Mouse (Mus musculus) MEL (cell line): ENCODE results near the gene Smim4. TPM values are rescaled to one million over a fixed set of nuclear protein-coding genes. Genes with fewer than 3 reads are reported as not detected.
A peak's percentile ranks its signal among the peaks of the same experiment; 100 is the strongest.

Source experiments
- DNase-seq: peaks from one replicate; pipeline ENCODE4 v3.0.0; 2011; ENCODE audit warnings: low read depth, low spot score
- H3K27ac ChIP-seq: 2 replicates; pipeline ENCODE4 v1.5.1; 2012; ENCODE audit warnings: low read depth, mild to moderate bottlenecking, control low read depth, low read length, moderate library complexity; ENCODE audit not compliant: control insufficient read depth
- H3K27me3 ChIP-seq, 2 experiments: fragments of 150-350 bp in 1 of 2; sonication (generic) in 1 of 2; 2 replicates each; pipeline ENCODE4 v1.6.1; 2012; ENCODE audit warnings: low read length in 2 of 2, mild to moderate bottlenecking in 2 of 2, improper control_type of control experiment in 1 of 2, moderate library complexity in 1 of 2; ENCODE audit not compliant: insufficient read depth in 2 of 2, control insufficient read depth in 1 of 2
- H3K36me3 ChIP-seq, 2 experiments: 2 replicates each; pipeline ENCODE4 v1.6.1; 2012 to 2014; ENCODE audit warnings: low read length in 2 of 2, improper control_type of control experiment in 1 of 2, inconsistent platforms in 1 of 2, mild to moderate bottlenecking in 1 of 2; ENCODE audit not compliant: insufficient read depth in 2 of 2, control insufficient read depth in 1 of 2
- H3K4me1 ChIP-seq, 2 experiments: fragments of 150-350 bp in 1 of 2; sonication (generic) in 1 of 2; 2 replicates each; pipeline ENCODE4 v1.6.1; 2012; ENCODE audit warnings: low read length in 2 of 2, improper control_type of control experiment in 1 of 2, mild to moderate bottlenecking in 1 of 2; ENCODE audit not compliant: insufficient read depth in 2 of 2, control insufficient read depth in 1 of 2
- H3K4me3 ChIP-seq, 2 experiments: fragments of 150-350 bp in 1 of 2; sonication (generic) in 1 of 2; 2 replicates each; pipeline ENCODE4 v1.5.1; 2012; ENCODE audit warnings: low read depth in 2 of 2, low read length in 2 of 2, mild to moderate bottlenecking in 2 of 2, moderate library complexity in 2 of 2, control low read depth in 1 of 2, improper control_type of control experiment in 1 of 2; ENCODE audit not compliant: control insufficient read depth in 1 of 2, insufficient read depth in 1 of 2
- H3K79me2 ChIP-seq: 2 replicates; pipeline ENCODE4 v1.6.1; 2012; ENCODE audit warnings: mild to moderate bottlenecking, low read length, moderate library complexity; ENCODE audit not compliant: control insufficient read depth, poor library complexity, insufficient read depth
- H3K9ac ChIP-seq: 2 replicates; pipeline ENCODE4 v1.6.1; 2012; ENCODE audit warnings: low read depth, mild to moderate bottlenecking, control low read depth, low read length, moderate library complexity; ENCODE audit not compliant: control insufficient read depth, poor library complexity, severe bottlenecking
- H3K9me3 ChIP-seq: fragments of 150-350 bp; sonication (generic); replicated peaks from 2 replicates; pipeline ENCODE4 v1.6.1; 2012; ENCODE audit warnings: mild to moderate bottlenecking, low read length, improper control_type of control experiment, moderate library complexity; ENCODE audit not compliant: insufficient read depth
- BHLHE40 ChIP-seq: IDR thresholded peaks from 2 replicates; pipeline ENCODE4 v1.6.1; 2012; ENCODE audit warnings: low read depth, mild to moderate bottlenecking, inconsistent platforms, low read length, improper control_type of control experiment, borderline replicate concordance
- CHD1 ChIP-seq: IDR thresholded peaks from 2 replicates; pipeline ENCODE4 v1.6.1; 2012; ENCODE audit warnings: low read depth, mild to moderate bottlenecking, inconsistent platforms, low read length, improper control_type of control experiment
- CTCF ChIP-seq, 3 experiments: IDR thresholded peaks in 2 of 3; conservative IDR thresholded peaks in 1 of 3; 2 replicates each; pipeline ENCODE4 v1.5.1; 2011 to 2012; ENCODE audit warnings: low read length in 3 of 3, low read depth in 2 of 3, mild to moderate bottlenecking in 2 of 3, improper control_type of control experiment in 1 of 3, inconsistent platforms in 1 of 3, mixed read lengths in 1 of 3, moderate library complexity in 1 of 3; ENCODE audit not compliant: control insufficient read depth in 1 of 3, insufficient read depth in 1 of 3, poor library complexity in 1 of 3, severe bottlenecking in 1 of 3
- E2F4 ChIP-seq: IDR thresholded peaks from 2 replicates; pipeline ENCODE4 v1.6.1; 2011; ENCODE audit warnings: low read depth, low read length, improper control_type of control experiment, borderline replicate concordance
- EP300 ChIP-seq, 2 experiments: IDR thresholded peaks; 2 replicates each; pipeline ENCODE4 v1.6.1; 2011; ENCODE audit warnings: improper control_type of control experiment in 2 of 2, low read length in 2 of 2, low read depth in 1 of 2, mild to moderate bottlenecking in 1 of 2
- ETS1 ChIP-seq: IDR thresholded peaks from 2 replicates; pipeline ENCODE4 v1.6.1; 2012; ENCODE audit warnings: low read depth, mild to moderate bottlenecking, inconsistent platforms, low read length, improper control_type of control experiment, moderate library complexity
- GATA1 ChIP-seq: IDR thresholded peaks from 2 replicates; pipeline ENCODE4 v1.6.1; 2011; ENCODE audit warnings: low read depth, low read length, improper control_type of control experiment
- JUND ChIP-seq: IDR thresholded peaks from 2 replicates; pipeline ENCODE4 v1.6.1; 2011; ENCODE audit warnings: low read depth, mild to moderate bottlenecking, improper control_type of control experiment, low read length
- KAT2A ChIP-seq: conservative IDR thresholded peaks from 2 replicates; pipeline ENCODE4 v1.6.1; 2012; ENCODE audit warnings: low read depth, low read length, improper control_type of control experiment, inconsistent platforms
- MAZ ChIP-seq: IDR thresholded peaks from 2 replicates; pipeline ENCODE4 v1.6.1; 2012; ENCODE audit warnings: low read depth, mild to moderate bottlenecking, inconsistent platforms, low read length, improper control_type of control experiment
- MEF2A ChIP-seq: IDR thresholded peaks from 2 replicates; pipeline ENCODE4 v1.6.1; 2014; ENCODE audit warnings: low read depth, mild to moderate bottlenecking, inconsistent platforms, low read length, improper control_type of control experiment; ENCODE audit not compliant: poor library complexity, insufficient replicate concordance, severe bottlenecking; ENCODE audit errors: extremely low read depth
- NELFE ChIP-seq: IDR thresholded peaks from 2 replicates; pipeline ENCODE4 v1.6.1; 2011; ENCODE audit warnings: low read depth, low read length, improper control_type of control experiment
- POLR2AphosphoS5 ChIP-seq: IDR thresholded peaks from 2 replicates; pipeline ENCODE4 v1.6.1; 2012; ENCODE audit warnings: low read depth, borderline replicate concordance, mild to moderate bottlenecking, inconsistent platforms, low read length, moderate library complexity, mixed read lengths
- SMC3 ChIP-seq: IDR thresholded peaks from 2 replicates; pipeline ENCODE4 v1.6.1; 2011; ENCODE audit warnings: low read depth, low read length, improper control_type of control experiment
- TCF12 ChIP-seq: IDR thresholded peaks from 2 replicates; pipeline ENCODE4 v1.6.1; 2014; ENCODE audit warnings: low read depth, mild to moderate bottlenecking, inconsistent platforms, low read length, improper control_type of control experiment, moderate library complexity
- UBTF ChIP-seq: IDR thresholded peaks from 2 replicates; pipeline ENCODE4 v1.6.1; 2012; ENCODE audit warnings: low read depth, mild to moderate bottlenecking, inconsistent platforms, low read length, improper control_type of control experiment, moderate library complexity, borderline replicate concordance; ENCODE audit not compliant: insufficient read depth
- USF1 ChIP-seq: IDR thresholded peaks from 2 replicates; pipeline ENCODE4 v1.6.1; 2014; ENCODE audit warnings: low read depth, mild to moderate bottlenecking, inconsistent platforms, low read length, improper control_type of control experiment, moderate library complexity
- polyA plus RNA-seq, 2 experiments: library from polyadenylated mRNA; stranded (reverse) in 1 of 2; unstranded in 1 of 2; fragments of >175 nt in 1 of 2; fragments of >200 nt in 1 of 2; gene quantifications; 2 replicates each; pipeline versions ENCODE4 v1.2.1 to v1.2.4; 2012; ENCODE audit warnings: low replicate concordance in 2 of 2, low read depth in 1 of 2; ENCODE audit not compliant: insufficient read length in 2 of 2, insufficient read depth in 1 of 2, missing spikeins in 1 of 2
- total RNA-seq: library from RNA; depleted of rRNA; stranded (reverse); fragments of 300-350 nt; gene quantifications from 2 replicates; pipeline ENCODE4 v1.2.3, GENCODE M21; 2012

Gene Smim4
- total and polyA plus RNA-seq, 3 experiments = 87.8 to 122 TPM; not detected in 1

DNA sequence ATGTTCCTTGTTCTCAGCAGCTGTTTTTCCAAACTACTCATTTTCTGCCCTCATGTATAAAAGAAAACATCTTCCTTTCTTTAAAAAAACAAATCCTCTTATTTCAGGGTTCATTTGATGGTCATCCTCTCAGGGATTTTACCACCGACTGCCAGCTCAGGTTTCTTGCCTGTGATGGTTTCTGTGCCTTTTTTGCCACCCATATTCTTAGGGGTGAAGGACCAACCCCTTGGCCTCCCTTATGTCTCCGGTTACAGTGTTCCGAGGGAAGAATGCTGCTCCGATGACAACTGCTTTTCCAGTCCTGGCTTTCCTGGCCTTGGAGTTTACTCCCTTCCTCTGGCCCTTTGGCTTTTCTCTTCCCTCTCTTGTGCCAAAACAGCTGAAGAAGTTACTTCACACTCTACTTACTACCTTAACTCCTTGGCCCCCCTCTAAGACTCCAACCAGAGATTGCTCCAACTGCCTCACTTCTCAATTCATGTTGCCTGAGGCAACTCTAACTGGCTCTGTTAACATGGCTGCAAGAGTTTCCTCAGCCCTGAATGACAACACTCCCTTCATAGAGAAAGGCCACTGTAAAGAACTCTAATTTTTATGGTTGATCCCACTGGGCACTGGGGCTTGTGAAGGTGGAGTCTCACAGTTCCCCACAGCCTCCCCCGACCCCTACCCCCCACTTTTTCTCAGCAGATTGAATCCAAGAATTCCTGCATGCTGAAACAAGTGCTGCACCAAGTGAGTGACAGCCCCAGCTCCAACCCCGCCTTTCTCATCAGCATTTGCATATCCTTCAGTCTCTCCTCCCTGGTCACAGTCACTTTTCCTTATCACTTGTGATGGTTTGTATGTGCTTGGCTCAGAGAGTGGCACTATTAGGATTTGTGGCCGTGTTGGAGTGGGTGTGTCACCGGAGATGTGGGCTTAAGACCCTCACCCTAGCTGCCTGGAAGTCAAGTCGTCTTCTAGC lies 3.4 kb downstream of the Smim4 start:
- H3K4me3 ChIP-seq = no peak overlapping the region
- peaks cover 6% of the 10 kb centered on the region in 2 experiments for H3K36me3 ChIP-seq
- H3K27ac ChIP-seq = no peak overlapping the region
- H3K27me3 ChIP-seq = no peaks in the 10 kb centered on the region
- TF ChIP-seq NELFE (no peak), EP300 (IDR thresholded peaks at IDR 0.05; ENCODE audit: low read depth in 1 of 2, low read length in 2 of 2) (no peak), GATA1 (0 out of 2 replicates have a peak, but pooled peaks have one; percentile 3), TCF12 (no peak)
- TF ChIP-seq, all 39 proteins: peak for 1
- Histone ChIP-seq H3K79me2 (peaks cover 19% of the 10 kb centered on the region), H3K9me3 (no peaks in the 10 kb centered on the region), H3K4me1 (peaks cover 3 to 27% of the 10 kb centered on the region in 2 experiments), H3K9ac (no peak overlapping the region)
- peak; percentile 64 for DNase-seq

DNA sequence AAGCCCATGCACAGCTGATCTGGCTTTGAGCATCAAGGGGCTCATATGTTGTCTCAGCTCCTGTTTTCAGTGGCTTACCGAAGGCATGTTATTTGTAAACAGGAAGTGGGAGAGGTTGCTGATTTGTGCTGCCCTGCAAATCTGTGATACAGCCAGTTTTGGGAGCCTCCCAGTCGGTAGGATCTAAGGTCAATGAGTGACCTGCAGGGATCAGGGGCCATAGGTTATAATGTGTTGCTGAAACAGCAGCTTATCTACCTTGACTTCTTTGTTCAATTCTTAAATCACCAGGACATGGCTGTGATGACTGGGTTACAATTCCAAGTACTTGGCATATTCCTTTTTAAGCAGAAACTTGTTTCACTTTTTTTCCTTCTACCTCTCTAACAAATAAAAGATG lies 13.2 kb downstream of the Smim4 start:
- TF ChIP-seq MEF2A (no peak), BHLHE40 (no peak), SMC3 (no peak), POLR2AphosphoS5 (no peak), CHD1 (no peak), ETS1 (no peak), MAZ (no peak), KAT2A (no peak), UBTF (no peak), EP300 (IDR thresholded peaks at IDR 0.05; ENCODE audit: low read depth in 1 of 2, low read length in 2 of 2) (no peak), JUND (no peak), USF1 (no peak), E2F4 (no peak), CTCF (IDR thresholded peaks at IDR 0.05 in 2 of 3, conservative IDR thresholded peaks at IDR 0.05 in 1 of 3; ENCODE audit: control insufficient read depth in 1 of 3, insufficient read depth in 1 of 3, low read depth in 2 of 3, low read length in 3 of 3, poor library complexity in 1 of 3, severe bottlenecking in 1 of 3) (no peak)
- Histone ChIP-seq H3K79me2 (peaks cover 1% of the 10 kb centered on the region; the same call in 1 of the 2 replicates), H3K36me3 (peaks cover 15 to 37% of the 10 kb centered on the region in 2 experiments), H3K9ac (no peak overlapping the region), H3K4me1 (peaks cover 11 to 13% of the 10 kb centered on the region in 2 experiments), H3K27me3 (no peaks in the 10 kb centered on the region), H3K4me3 (no peak overlapping the region), H3K9me3 (no peaks in the 10 kb centered on the region), H3K27ac (no peak overlapping the region)
- no peak for DNase-seq
